Mouse (Mus musculus) E14TG2a.4 (cell line): ENCODE results near the gene Spocd1.

Experiments
- H3K27me3 ChIP-seq: 2 replicates; pipeline ENCODE4 v1.6.1; 2014; ENCODE audit warnings: low read length, control low read depth; ENCODE audit not compliant: insufficient read depth
- H3K36me3 ChIP-seq: 2 replicates; pipeline ENCODE4 v1.6.1; 2014; ENCODE audit warnings: low read length, control low read depth; ENCODE audit not compliant: insufficient read depth
- H3K4me1 ChIP-seq: replicated peaks from 2 replicates; pipeline ENCODE4 v1.6.1; 2014; ENCODE audit warnings: low read depth, low read length, control low read depth
- H3K4me3 ChIP-seq: replicated peaks from 2 replicates; pipeline ENCODE4 v1.5.1; 2014; ENCODE audit warnings: mild to moderate bottlenecking, low read length
- H3K9me3 ChIP-seq: 2 replicates; pipeline ENCODE4 v1.6.1; 2014; ENCODE audit warnings: low read length, control low read depth
- CTCF ChIP-seq: conservative IDR thresholded peaks from 2 replicates; pipeline ENCODE4 v1.5.1; 2014; ENCODE audit warnings: low read length
- NANOG ChIP-seq: IDR thresholded peaks from 2 replicates; pipeline ENCODE4 v1.6.1; 2014; ENCODE audit warnings: borderline replicate concordance, low read length, mixed read lengths
- POU5F1 ChIP-seq: IDR thresholded peaks from 2 replicates; pipeline ENCODE4 v1.6.1; 2014; ENCODE audit warnings: low read length, borderline replicate concordance

Spocd1 gene

DNA sequence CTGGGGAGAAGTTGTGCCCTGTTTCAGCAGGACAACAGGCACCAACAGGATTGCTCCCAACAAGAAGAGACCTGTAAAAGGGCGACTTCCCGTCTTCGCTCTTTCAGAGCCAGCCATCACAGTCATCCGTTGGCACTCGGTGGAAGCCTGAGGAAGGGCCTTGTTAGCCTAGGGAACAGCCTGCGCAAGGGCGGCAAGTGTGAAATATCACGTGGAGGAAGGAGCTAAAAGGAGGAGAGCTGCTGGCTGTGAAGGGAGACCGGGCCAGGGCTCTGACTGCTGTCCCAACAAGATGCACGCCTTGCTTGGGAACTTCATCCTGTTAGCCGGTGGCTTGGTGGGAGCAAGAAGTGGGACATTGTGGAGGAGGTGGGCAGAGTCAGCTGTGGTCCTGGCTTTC, 69.1 kb downstream of the Spocd1 start:
- peaks cover 9% of the 10 kb centered on the region; the same call in 1 of the 2 replicates for H3K4me1 ChIP-seq
- peaks cover 84% of the 10 kb centered on the region for H3K27me3 ChIP-seq
- H3K9me3 ChIP-seq = no peaks in the 10 kb centered on the region
- no peaks in the 10 kb centered on the region for H3K36me3 ChIP-seq
- TF ChIP-seq CTCF (no peak), POU5F1 (no peak), NANOG (no peak)
- no peak overlapping the region for H3K4me3 ChIP-seq

DNA sequence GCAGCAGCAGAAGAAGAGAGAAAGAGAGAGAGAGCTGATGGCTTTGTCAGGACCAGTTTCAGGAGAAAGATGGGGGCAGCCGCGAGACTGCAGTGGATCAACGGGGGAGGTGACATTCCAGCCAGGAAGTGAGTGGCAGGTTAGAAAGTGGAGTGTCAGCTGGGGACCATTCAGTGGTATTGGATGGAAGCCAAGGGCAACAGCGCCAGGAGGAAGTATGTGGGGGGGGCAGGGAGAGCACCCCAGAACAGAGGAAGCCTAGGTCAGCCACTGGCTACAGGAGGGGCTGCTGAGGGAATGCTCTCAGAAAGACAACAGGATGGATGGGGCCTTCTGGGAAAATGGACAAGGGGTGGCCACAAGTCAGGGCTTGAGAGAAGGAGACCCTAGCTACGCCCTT, 72.7 kb downstream of the Spocd1 start:
- no peaks in the 10 kb centered on the region for H3K9me3 ChIP-seq
- H3K36me3 ChIP-seq = no peaks in the 10 kb centered on the region
- peaks cover 70% of the 10 kb centered on the region for H3K27me3 ChIP-seq
- H3K4me3 ChIP-seq = no peak overlapping the region
- no peak for TF ChIP-seq CTCF
- no peak for TF ChIP-seq NANOG
- peaks cover 28% of the 10 kb centered on the region for H3K4me1 ChIP-seq

- H3K4me3 ChIP-seq = no peak overlapping the region
- H3K4me1 ChIP-seq = peaks cover 32% of the 10 kb centered on the region
- H3K36me3 ChIP-seq = no peaks in the 10 kb centered on the region
- H3K27me3 ChIP-seq = peaks cover 72% of the 10 kb centered on the region
- TF ChIP-seq POU5F1 (no peak), NANOG (no peak), CTCF (no peak)
- no peaks in the 10 kb centered on the region for H3K9me3 ChIP-seq
Measured at GRCm38 (mm10) chr4:130002157-130002556, 73.1 kb downstream of the Spocd1 start.

DNA sequence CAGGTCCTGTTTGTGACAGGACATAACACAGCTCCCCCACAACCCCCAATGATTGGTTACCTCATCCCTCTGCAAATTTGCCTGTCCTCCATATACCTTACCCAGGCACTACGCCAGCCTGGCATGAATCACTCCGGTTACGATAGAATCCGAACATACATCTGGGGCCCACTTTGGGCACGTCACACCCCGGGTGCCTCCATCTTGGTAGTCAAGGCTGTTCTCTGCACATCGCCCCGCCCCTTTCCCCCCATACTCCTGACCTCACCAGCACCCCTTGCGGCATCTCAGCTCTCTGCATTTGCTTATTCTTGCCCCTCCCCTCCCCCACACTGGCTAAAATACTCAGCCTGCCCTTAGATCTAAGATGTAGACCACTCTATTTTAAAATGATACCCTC, 76.5 kb downstream of the Spocd1 start:
- Histone ChIP-seq H3K9me3 (no peaks in the 10 kb centered on the region), H3K27me3 (peaks cover 69% of the 10 kb centered on the region), H3K4me1 (peaks cover 58% of the 10 kb centered on the region), H3K4me3 (peak overlapping the region; percentile 78), H3K36me3 (no peaks in the 10 kb centered on the region; the same call in 1 of the 2 replicates)
- TF ChIP-seq NANOG (no peak), CTCF (peak; percentile 49)

GRCm38 (mm10) chr4:130006533-130006932, 77.5 kb downstream of the Spocd1 start:
- Histone ChIP-seq H3K4me3 (peak overlapping the region; percentile 78), H3K36me3 (peaks cover 2% of the 10 kb centered on the region), H3K27me3 (peaks cover 62% of the 10 kb centered on the region), H3K9me3 (no peaks in the 10 kb centered on the region), H3K4me1 (peaks cover 58% of the 10 kb centered on the region)
- TF ChIP-seq NANOG = no peak
- TF ChIP-seq POU5F1 = no peak
- no peak for TF ChIP-seq CTCF
